Mouse (Mus musculus) limb, embryonic 14.5 days (tissue): Measurements from ENCODE around the gene Xrn1. TPM values are rescaled to one million over a fixed set of nuclear protein-coding genes. Genes with fewer than 3 reads are reported as not detected.
A peak's percentile ranks its signal among the peaks of the same experiment; 100 is the strongest.

Experiments
- ATAC-seq: fragments of 200-750 bp; cut with Nextera tagmentation; 2 replicates; pipeline ENCODE4 v1.8.0; 2017; ENCODE audit warnings: low read depth, moderate number of reproducible peaks, moderate TSS enrichment; ENCODE audit not compliant: low FRiP score
- DNase-seq: peaks from one replicate; pipeline ENCODE4 v3.0.0-alpha.2; 2015; ENCODE audit warnings: low spot score
- H3K27ac ChIP-seq: fragments of 300-500 bp; sonication (generic); replicated peaks from 2 replicates; pipeline ENCODE4 v1.5.1; 2014; ENCODE audit warnings: low read depth, mild to moderate bottlenecking, low read length, moderate library complexity, mixed read lengths
- H3K27me3 ChIP-seq: fragments of 300-500 bp; sonication (generic); 2 replicates; pipeline ENCODE4 v1.6.1; 2014; ENCODE audit warnings: low read length, mixed read lengths; ENCODE audit not compliant: control insufficient read depth, insufficient read depth
- H3K36me3 ChIP-seq: fragments of 300-500 bp; sonication (generic); 2 replicates; pipeline ENCODE4 v1.6.1; 2014; ENCODE audit warnings: mild to moderate bottlenecking, low read length, moderate library complexity, mixed read lengths; ENCODE audit not compliant: control insufficient read depth, insufficient read depth
- H3K4me1 ChIP-seq: fragments of 300-500 bp; sonication (generic); 2 replicates; pipeline ENCODE4 v1.6.1; 2014; ENCODE audit warnings: antibody characterized with exemption, low read length, mixed read lengths; ENCODE audit not compliant: control insufficient read depth, insufficient read depth
- H3K4me2 ChIP-seq: fragments of 300-500 bp; sonication (generic); replicated peaks from 2 replicates; pipeline ENCODE4 v1.6.1; 2014; ENCODE audit warnings: low read depth, mild to moderate bottlenecking, low read length, moderate library complexity; ENCODE audit not compliant: severe bottlenecking
- H3K4me3 ChIP-seq: fragments of 300-500 bp; sonication (generic); replicated peaks from 2 replicates; pipeline ENCODE4 v1.5.1; 2014; ENCODE audit warnings: low read length
- H3K9ac ChIP-seq: fragments of 300-500 bp; sonication (generic); 2 replicates; pipeline ENCODE4 v1.6.1; 2014; ENCODE audit warnings: mild to moderate bottlenecking, low read depth, low read length, moderate library complexity; ENCODE audit not compliant: severe bottlenecking
- H3K9me3 ChIP-seq: fragments of 300-500 bp; sonication (generic); 2 replicates; pipeline ENCODE4 v1.6.1; 2016; ENCODE audit warnings: low read length; ENCODE audit not compliant: control insufficient read depth
- POLR2A ChIP-seq: fragments of 200-500 bp; IDR thresholded peaks from 2 replicates; pipeline ENCODE4 v1.8.0; 2012; ENCODE audit warnings: inconsistent platforms, mild to moderate bottlenecking, moderate library complexity, borderline replicate concordance; ENCODE audit not compliant: insufficient read depth, insufficient read length; ENCODE audit errors: extremely low read depth
- WGBS: fragments of 180-500 bp; shearing (Covaris S2); extraction: QIAGEN DNeasy Blood & Tissue Kit; methylation state at CpG from one replicate; pipeline ENCODE4 v1.1.7; 2014; 5-methylcytosine and 5-hydroxymethylcytosine counted together
- polyA plus RNA-seq, 2 experiments: library from polyadenylated mRNA; depleted of rRNA in 1 of 2; stranded (reverse) in 1 of 2; unstranded in 1 of 2; fragments of >200 nt; fragmentation: Nextera tagmentation in 1 of 2; extraction: Ambion mirVana in 1 of 2; gene quantifications; 2 replicates each; pipeline versions ENCODE4 v1.2.1 to v1.2.3; 2012 to 2014

The Xrn1 gene
- 14.7 and 15.4 TPM in 2 replicates for polyA plus RNA-seq (2012; rRNA removed)
- 18.4 and 21.7 TPM in 2 replicates for polyA plus RNA-seq (2014; fragmentation: Nextera tagmentation; extraction: Ambion mirVana)

DNA sequence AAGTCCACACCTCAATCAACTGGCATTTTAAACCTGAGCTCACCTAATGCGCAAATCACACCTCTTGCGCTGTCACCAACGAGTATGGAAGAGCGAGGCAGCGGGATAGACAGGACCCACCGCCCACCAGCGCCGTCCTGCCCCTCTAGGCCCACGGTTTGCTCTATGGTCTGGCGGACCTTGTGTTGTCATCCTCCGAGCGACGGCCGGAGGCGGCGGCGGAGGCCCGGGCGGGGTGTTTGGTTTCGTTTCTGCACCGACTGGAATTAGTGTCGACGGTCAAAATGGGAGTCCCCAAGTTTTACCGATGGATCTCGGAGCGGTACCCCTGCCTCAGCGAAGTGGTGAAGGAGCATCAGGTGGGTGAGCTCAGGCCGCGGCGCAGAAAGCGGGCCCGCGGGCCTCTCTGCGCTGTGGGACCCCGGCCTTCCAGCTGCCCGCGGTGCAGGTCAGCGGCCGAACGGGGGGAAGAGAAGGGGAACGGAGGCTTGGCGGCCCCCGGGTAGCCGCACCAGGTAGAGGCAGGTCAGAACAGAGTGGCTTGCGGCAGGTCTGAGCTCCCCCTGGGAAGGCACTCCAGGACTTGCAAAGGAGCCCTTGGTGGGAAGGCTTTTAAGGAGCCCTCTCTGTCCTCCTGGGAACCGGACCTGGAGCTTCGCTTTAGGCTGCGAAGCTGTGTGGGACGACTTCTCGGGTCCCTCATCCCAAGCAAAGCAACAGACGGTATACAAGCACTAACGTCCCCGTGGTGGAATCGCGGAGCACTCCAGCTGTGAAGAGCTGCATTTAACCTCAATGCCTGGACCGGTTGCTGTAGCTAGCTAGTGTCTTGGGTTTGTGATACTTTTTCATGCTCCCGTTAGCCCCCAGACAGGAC is at the start of gene Xrn1:
Gene Xrn1, plus strand, starts transcription at position 176 of the 877 bp plus-strand sequence.
- Histone ChIP-seq H3K9ac (peak within 1 kb of the TSS; percentile 96), H3K9me3 (no peaks in the 10 kb centered on the region), H3K4me2 (peak within 1 kb of the TSS; percentile 66), H3K36me3 (peaks cover 9% of the 10 kb centered on the region), H3K27me3 (no peaks in the 10 kb centered on the region), H3K27ac (peak within 1 kb of the TSS; percentile 89), H3K4me1 (no peaks in the 10 kb centered on the region), H3K4me3 (peak within 1 kb of the TSS; percentile 90)
- DNase-seq (peak; percentile 93), ATAC-seq (peak; percentile 98)
- under 1% methylated on average over 46 of the region's 57 CpGs for WGBS
- peak; percentile 83; the same call in 1 of the 2 replicates for TF ChIP-seq POLR2A

DNA sequence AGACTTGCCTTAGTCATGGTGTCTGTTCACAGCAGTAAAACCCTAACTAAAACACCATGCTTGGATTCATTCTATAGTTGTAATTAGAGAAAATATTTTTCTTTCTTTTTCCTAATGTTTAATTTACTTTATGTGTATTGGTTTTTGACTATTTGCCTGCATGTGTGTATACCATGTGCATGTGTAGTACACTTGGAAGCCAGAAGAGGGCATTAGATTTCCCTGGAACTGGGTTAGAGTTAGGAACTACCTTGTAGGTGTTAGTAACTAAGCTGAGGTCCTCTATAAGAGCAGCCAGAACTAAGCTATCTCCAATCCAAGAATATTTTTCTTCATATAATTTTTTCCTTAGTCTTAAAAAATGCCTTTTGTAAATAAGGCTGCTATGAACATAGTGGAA is 21.7 kb upstream of the Xrn1 start:
- H3K27me3 ChIP-seq = no peaks in the 10 kb centered on the region
- ATAC-seq = no peak
- no peak for TF ChIP-seq POLR2A

DNA sequence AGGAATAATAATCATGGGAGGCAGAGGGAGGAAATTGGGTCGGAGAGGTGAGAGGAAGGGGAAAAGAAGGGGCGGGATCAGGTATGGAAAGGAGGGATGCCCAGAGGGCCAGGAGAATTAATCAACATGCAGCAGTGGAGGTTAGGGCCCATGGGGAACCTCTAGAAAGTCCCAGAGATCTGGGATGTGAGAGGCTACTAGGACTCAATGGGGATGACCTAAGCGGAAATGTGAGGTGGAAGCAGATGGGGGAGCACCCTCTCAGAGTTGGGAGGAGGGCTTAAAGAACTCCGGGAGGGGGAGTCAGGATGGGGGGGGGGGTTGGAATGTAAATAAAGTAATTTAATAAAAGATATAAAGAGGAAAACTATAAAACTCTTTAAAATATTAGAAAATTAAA is 902 bp upstream of the Xrn1 start:
- Histone ChIP-seq H3K9ac (no peak overlapping the region), H3K4me3 (peak overlapping the region; percentile 90), H3K4me2 (peak overlapping the region; percentile 66), H3K4me1 (no peaks in the 10 kb centered on the region), H3K36me3 (peaks cover 3% of the 10 kb centered on the region; the same call in 1 of the 2 replicates), H3K27me3 (no peaks in the 10 kb centered on the region), H3K9me3 (no peaks in the 10 kb centered on the region), H3K27ac (no peak overlapping the region)
- 72% methylated on average over 4 of the region's 4 CpGs for WGBS
- ATAC-seq (no peak), DNase-seq (no peak)
- no peak for TF ChIP-seq POLR2A

More for the DNA sequence above, 21.7 kb upstream of the Xrn1 start:
- Histone ChIP-seq H3K9ac (no peak overlapping the region), H3K4me1 (no peaks in the 10 kb centered on the region), H3K27ac (no peak overlapping the region), H3K36me3 (peaks cover 23% of the 10 kb centered on the region), H3K9me3 (no peaks in the 10 kb centered on the region), H3K4me3 (no peak overlapping the region), H3K4me2 (no peak overlapping the region)
- DNase-seq = no peak

DNA sequence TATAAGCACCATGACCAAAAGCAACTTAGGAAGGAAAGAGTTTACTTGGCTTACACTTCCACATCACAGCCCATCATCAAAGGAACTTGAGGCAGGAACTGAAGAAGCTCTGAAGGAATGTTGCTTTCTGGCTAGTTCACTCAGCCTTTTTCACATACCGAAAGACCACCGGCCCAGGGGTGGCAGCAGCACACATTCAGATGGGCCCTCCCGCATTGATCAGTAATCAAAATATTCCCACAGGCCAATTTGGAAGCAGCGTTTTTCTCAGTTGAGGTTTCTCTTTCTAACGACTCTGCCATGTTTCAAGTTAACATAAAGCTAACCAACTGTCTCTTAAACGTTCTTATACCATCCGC is 355 bp upstream of the Xrn1 start:
- ATAC-seq (peak; percentile 73), DNase-seq (peak; percentile 63)
- Histone ChIP-seq H3K4me2 (peak overlapping the region; percentile 66), H3K9me3 (no peaks in the 10 kb centered on the region), H3K27ac (peak overlapping the region; percentile 89; the same call in 1 of the 2 replicates), H3K4me3 (peak overlapping the region; percentile 90), H3K36me3 (peaks cover 6% of the 10 kb centered on the region), H3K27me3 (no peaks in the 10 kb centered on the region), H3K9ac (peak overlapping the region; percentile 96), H3K4me1 (no peaks in the 10 kb centered on the region)
- no peak for TF ChIP-seq POLR2A
- under 1% methylated on average over 7 of the region's 7 CpGs for WGBS

DNA sequence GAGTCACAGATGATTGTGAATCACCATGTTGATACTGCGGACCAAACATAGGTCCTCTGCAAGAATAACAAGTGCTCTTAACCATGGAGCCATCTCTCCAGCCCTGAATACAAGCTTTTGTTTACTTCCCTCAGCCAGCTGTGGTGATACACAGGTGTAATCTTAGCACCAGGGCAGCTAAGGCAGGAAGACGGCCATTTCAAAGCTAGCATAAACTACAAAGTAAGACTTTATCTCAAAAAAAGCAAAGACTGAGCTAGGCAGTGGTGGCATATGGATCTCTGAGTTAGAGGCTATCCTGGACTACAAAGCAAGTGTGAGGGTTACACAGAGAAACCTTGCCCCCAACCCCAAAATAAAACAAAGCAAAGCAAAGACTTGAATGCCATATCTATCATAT is 3.1 kb downstream of the Xrn1 start:
- no peak for DNase-seq
- no peak for TF ChIP-seq POLR2A
- no peaks in the 10 kb centered on the region for H3K4me1 ChIP-seq
- H3K4me2 ChIP-seq = no peak overlapping the region
- H3K27ac ChIP-seq = no peak overlapping the region
- peaks cover 9% of the 10 kb centered on the region for H3K36me3 ChIP-seq
- no peak overlapping the region for H3K9ac ChIP-seq
- 90% methylated on average over 2 of the region's 2 CpGs for WGBS
- ATAC-seq = no peak
- no peak overlapping the region for H3K4me3 ChIP-seq
- no peaks in the 10 kb centered on the region for H3K9me3 ChIP-seq
- H3K27me3 ChIP-seq = no peaks in the 10 kb centered on the region
